Mouse (Mus musculus) thymus, postnatal 0 days (tissue): ENCODE measurements around the gene Ppp2r2c. TPM values are rescaled to one million over a fixed set of nuclear protein-coding genes. Genes with fewer than 3 reads are reported as not detected.

ENCODE experiments used
- DNase-seq: peaks from one replicate; pipeline ENCODE4 v3.0.0-alpha.2; 2015; ENCODE audit warnings: low spot score
- polyA plus RNA-seq: library from polyadenylated mRNA; unstranded; fragments of >200 nt; fragmentation: Nextera tagmentation; extraction: Ambion mirVana; gene quantifications from 2 replicates; pipeline ENCODE4 v1.2.1, GENCODE M21; 2015

The Ppp2r2c gene
- polyA plus RNA-seq, 1 experiment from 2014 or later: not detected

GRCm38 (mm10) chr5:36895621-36896573, 27.6 kb downstream of the Ppp2r2c start:
- DNase-seq: no peak

GRCm38 (mm10) chr5:36897999-36898398, 29.7 kb downstream of the Ppp2r2c start:
- DNase-seq: no peak

GRCm38 (mm10) chr5:36898415-36899109, 30.2 kb downstream of the Ppp2r2c start:
- no peak for DNase-seq

GRCm38 (mm10) chr5:36899392-36899791, 31.1 kb downstream of the Ppp2r2c start:
- no peak for DNase-seq

GRCm38 (mm10) chr5:36900189-36900619, 31.9 kb downstream of the Ppp2r2c start:
- no peak for DNase-seq

GRCm38 (mm10) chr5:36902807-36903206, 34.5 kb downstream of the Ppp2r2c start:
- no peak for DNase-seq

- DNase-seq: no peak
These were observed 35.8 kb downstream of the Ppp2r2c start for GRCm38 (mm10) chr5:36904131-36904530.

- no peak for DNase-seq
These were observed 36.4 kb downstream of the Ppp2r2c start for GRCm38 (mm10) chr5:36904703-36905102.

- DNase-seq: no peak
These were observed 36.9 kb downstream of the Ppp2r2c start for GRCm38 (mm10) chr5:36905216-36905615.

- DNase-seq: no peak
These were observed 39.4 kb downstream of the Ppp2r2c start for GRCm38 (mm10) chr5:36907695-36908094.

- DNase-seq: no peak
These were observed 41.2 kb downstream of the Ppp2r2c start for GRCm38 (mm10) chr5:36909545-36909944.

- no peak for DNase-seq
These were observed 42.7 kb downstream of the Ppp2r2c start for GRCm38 (mm10) chr5:36910980-36911379.

GRCm38 (mm10) chr5:36911759-36912352, 43.5 kb downstream of the Ppp2r2c start:
- DNase-seq: no peak

- no peak for DNase-seq
These were observed 44.4 kb downstream of the Ppp2r2c start for GRCm38 (mm10) chr5:36912602-36913310.

- no peak for DNase-seq
These were observed 46.9 kb downstream of the Ppp2r2c start for GRCm38 (mm10) chr5:36915256-36915655.

GRCm38 (mm10) chr5:36916581-36916980, 48.3 kb downstream of the Ppp2r2c start:
- no peak for DNase-seq

GRCm38 (mm10) chr5:36917245-36917644, 48.9 kb downstream of the Ppp2r2c start:
- no peak for DNase-seq

GRCm38 (mm10) chr5:36918016-36918415, 49.7 kb downstream of the Ppp2r2c start:
- DNase-seq: no peak

GRCm38 (mm10) chr5:36920072-36920471, 51.8 kb downstream of the Ppp2r2c start:
- DNase-seq: no peak

GRCm38 (mm10) chr5:36921871-36922270, 53.6 kb downstream of the Ppp2r2c start:
- no peak for DNase-seq

GRCm38 (mm10) chr5:36922811-36923210, 54.5 kb downstream of the Ppp2r2c start:
- peak; percentile 16 for DNase-seq
